Mouse (Mus musculus): Measurements from ENCODE around the gene Hoxa3. TPM values are rescaled to one million over a fixed set of nuclear protein-coding genes. Genes with fewer than 3 reads are reported as not detected.

Gene Hoxa3
- polyA plus RNA-seq, 1 experiment from 2014 or later: 13.9 TPM

DNA sequence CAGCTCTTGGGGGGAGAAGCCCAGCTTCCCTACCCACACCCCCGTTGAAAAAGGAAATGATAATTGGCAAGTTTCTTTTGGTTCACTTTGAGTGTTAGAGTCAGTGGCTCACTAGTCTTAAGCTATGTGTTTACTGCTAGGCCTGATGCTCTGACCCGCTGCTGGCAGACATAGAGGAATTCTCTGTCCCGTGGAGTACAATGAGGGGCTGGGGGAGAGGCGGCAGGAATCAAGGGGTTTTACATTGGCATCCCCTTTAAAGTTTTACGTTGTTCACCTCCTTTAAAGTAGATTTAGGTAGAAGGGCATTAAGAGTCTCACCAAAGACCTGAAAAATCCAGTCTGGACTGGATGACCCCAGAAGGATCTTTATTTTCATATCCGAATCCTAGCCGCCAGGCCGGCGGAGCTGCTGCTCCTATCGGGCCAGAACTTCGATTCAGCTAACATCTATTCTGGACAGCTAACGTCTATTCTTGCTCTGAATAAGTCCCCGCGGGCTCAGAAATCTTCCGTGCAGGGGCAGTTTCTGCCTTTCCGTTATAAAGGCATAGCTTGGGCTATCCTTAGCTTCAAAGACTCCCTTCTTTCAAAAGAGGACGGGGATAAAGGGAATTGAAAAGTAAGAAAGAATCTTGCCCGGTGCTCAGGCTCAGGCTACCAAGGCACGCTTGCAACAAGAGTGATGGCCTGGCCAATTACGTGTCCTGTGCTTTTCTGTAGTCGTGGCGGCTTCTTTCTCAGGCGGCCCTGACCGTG is 39.1 kb upstream of the Hoxa3 start:
- Histone ChIP-seq H3K4me2 (peak overlapping the region; percentile 22; the same call in 1 of the 2 replicates), H3K27ac (replicated peaks) (peak overlapping the region; percentile 33; the same call in 1 of the 2 replicates), H3K9ac (peak overlapping the region; percentile 17; the same call in 1 of the 2 replicates), H3K27me3 (peaks cover 92% of the 10 kb centered on the region), H3K9me3 (no peaks in the 10 kb centered on the region), H3K36me3 (no peaks in the 10 kb centered on the region), H3K4me1 (replicated peaks) (no peaks in the 10 kb centered on the region; the same call in none of the 2 replicates), H3K4me3 (peak overlapping the region; percentile 7)
- WGBS: 2% methylated on average over 24 of the region's 24 CpGs
- no peak for ATAC-seq (ENCODE audit: low read depth)

DNA sequence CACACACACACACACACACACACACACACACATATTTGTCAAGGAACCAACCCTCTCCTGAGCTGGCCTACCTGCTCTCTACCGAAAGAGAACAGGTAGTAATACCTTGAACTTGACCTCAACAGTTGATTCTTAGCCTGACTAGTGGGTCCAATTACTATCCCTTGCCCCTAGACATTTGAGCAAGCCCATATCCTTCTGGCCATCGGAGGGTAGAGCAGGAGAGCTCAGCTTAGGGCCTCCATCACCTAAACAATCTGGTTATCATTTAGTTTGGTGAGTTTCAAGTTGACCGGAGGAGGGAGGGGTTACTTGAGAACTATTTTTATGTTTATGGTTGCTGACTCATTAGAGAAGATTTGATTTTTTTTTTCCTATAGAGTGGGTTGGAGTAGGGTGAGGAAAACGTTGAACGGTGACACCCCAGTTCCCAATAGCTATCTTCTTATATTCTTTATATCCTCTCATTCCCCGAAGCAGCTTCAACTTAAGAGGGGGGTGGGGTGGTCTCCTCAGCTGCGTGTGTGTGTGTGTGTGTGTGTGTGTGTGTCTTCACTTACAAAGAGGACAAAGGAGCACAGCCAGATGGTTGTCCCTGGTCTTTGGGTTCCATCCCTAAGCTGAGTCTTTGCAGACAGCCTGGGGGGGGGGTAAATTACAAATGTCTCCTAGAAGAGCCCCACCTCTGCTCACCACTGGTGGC is 38.2 kb upstream of the Hoxa3 start:
- no peak for ATAC-seq (ENCODE audit: low read depth)
- Histone ChIP-seq H3K27me3 (peaks cover 94% of the 10 kb centered on the region), H3K4me1 (replicated peaks) (peaks cover 4% of the 10 kb centered on the region), H3K9me3 (no peaks in the 10 kb centered on the region), H3K9ac (no peak overlapping the region), H3K4me2 (0 out of 2 replicates have a peak overlapping the region, but pooled peaks have one; percentile 22), H3K4me3 (no peak overlapping the region), H3K36me3 (no peaks in the 10 kb centered on the region), H3K27ac (replicated peaks) (no peak overlapping the region)
- WGBS: 7% methylated on average over 7 of the region's 7 CpGs

DNA sequence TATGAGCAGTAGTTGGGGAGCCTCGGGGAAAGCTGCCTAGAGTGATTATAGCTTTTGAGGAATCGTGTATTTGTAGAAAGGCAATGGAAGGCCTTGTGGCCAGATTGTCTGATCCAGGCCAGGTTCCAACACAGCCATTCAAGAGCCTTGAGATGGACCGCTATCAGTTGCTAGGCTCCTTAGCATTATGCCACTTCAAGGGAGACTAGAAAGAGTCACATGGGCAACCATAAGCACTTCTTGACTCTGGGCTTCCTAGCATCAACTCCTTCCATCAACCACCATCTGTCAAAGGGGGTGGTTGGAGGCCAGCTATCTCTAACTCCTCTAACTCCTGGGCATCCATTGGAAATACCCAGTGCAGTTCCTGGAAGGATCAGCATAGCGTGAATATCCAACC is 36.7 kb upstream of the Hoxa3 start:
- peak overlapping the region; percentile 25 for H3K4me3 ChIP-seq
- no peaks in the 10 kb centered on the region for H3K36me3 ChIP-seq
- peak overlapping the region; percentile 42 for H3K4me2 ChIP-seq
- H3K27me3 ChIP-seq: peaks cover 96% of the 10 kb centered on the region
- H3K9ac ChIP-seq: 0 out of 2 replicates have a peak overlapping the region, but pooled peaks have one; percentile 55
- H3K27ac ChIP-seq (replicated peaks): peak overlapping the region; percentile 69; the same call in 1 of the 2 replicates
- H3K9me3 ChIP-seq: no peaks in the 10 kb centered on the region
- ATAC-seq (ENCODE audit: low read depth): no peak
- WGBS: 2% methylated on average over 4 of the region's 4 CpGs
- peaks cover 4% of the 10 kb centered on the region for H3K4me1 ChIP-seq (replicated peaks)

DNA sequence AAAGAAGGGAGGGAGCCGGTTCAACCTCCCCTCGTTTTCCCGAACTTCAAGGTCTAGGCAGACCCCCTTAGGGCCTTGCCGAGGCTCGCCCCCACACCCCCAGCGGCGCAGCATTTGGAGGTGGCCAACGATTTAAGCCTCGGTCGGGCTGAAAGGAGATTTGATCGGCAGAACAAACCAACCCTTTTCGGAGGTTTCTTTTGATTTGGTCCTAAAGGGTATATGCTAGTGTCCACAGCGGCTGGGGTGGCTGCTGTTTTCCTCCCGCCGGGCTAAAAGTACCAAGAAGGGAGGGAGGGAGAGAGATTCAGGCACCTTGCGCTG is 36.2 kb upstream of the Hoxa3 start:
- Histone ChIP-seq H3K4me1 (replicated peaks) (peaks cover 4% of the 10 kb centered on the region), H3K9me3 (no peaks in the 10 kb centered on the region), H3K9ac (peak overlapping the region; percentile 55), H3K27me3 (peaks cover 97% of the 10 kb centered on the region), H3K4me2 (peak overlapping the region; percentile 42), H3K27ac (replicated peaks) (peak overlapping the region; percentile 69; the same call in 1 of the 2 replicates), H3K36me3 (no peaks in the 10 kb centered on the region), H3K4me3 (peak overlapping the region; percentile 25)
- 2% methylated on average over 16 of the region's 16 CpGs for WGBS
- ATAC-seq (ENCODE audit: low read depth): no peak

DNA sequence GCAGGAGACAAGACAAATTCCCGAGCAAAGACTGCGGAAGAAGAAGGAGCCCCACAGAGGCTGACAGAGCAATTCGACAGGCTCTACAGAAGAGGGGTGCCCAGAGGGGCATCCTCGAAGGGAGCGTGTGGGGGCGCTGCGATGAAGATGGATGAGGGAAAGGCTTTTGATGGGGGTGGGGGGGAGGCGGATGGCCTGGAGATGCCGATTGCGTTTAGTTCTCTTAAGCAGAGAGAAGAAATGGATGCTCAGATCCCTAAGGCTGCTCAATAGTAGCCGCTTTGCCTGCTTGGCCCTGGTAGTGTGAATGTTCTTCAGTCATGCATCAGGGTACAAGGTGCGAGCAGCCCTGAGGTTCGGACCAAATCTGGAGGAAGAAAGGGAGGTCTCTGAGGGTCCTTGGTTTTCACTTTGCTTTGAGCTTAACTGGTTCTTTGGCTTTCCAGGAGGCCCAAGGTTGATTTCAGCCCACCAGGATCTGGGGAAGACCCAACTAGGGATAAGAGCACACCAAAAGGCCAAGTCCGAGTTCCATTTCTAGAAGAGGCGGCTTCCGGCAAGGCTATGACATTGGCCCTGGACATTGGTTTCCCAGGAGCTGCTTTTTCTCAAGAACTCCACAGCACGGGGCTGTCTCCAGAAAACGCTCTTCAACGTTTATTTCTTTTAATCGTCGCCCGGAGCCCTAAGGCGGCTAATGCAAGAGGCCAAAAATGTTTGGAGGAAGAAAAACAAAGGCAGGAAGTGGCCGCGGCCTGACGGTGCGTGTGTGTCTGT is 35.7 kb upstream of the Hoxa3 start:
- peak overlapping the region; percentile 42 for H3K4me2 ChIP-seq
- H3K27ac ChIP-seq (replicated peaks): peak overlapping the region; percentile 69
- peaks cover 97% of the 10 kb centered on the region for H3K27me3 ChIP-seq

DNA sequence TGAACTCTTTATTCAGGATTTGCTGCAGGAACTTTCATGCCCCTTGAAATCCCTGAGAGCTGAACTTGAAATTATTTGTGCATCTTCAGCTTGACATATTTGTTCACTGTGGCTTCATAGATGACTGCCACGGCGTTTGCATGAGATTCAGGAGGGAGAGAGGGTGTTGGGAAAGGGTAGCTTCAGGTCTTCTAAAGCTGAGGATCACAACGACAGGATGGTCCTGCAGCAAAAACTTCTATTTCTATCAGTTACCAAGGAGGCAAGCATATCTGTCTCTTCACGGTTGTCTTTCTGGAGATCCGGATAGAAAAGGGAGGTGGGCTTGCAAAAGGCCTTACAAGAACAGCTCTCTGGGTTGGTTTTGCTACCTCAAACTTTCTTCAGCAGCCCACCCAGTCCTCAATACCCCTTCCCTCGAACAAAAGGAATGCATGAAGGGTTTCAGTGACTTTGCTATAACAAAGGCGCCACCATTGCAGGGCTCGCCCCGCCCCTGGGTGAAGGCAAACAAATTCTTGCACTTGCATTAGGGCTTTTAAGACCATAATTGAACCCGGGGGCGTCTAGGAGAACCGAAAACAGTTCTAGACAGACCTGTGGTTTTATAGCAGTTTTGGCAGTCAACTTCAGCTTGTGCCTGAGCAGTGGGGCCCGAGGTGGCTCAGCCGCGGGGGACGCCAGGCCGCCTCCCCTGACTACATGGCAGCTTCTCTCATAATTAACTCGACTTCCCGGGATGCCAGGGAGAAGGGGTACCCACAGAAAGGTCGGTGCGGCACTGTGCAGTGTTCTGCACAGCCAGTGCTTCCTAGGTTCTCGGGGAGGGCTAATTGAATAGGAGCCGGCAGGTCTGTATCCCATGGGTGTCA is 34.9 kb upstream of the Hoxa3 start:
- Histone ChIP-seq H3K9me3 (no peaks in the 10 kb centered on the region), H3K9ac (peak overlapping the region; percentile 55), H3K4me2 (peak overlapping the region; percentile 42), H3K27me3 (peaks cover 98% of the 10 kb centered on the region), H3K4me1 (replicated peaks) (peaks cover 4% of the 10 kb centered on the region), H3K27ac (replicated peaks) (peak overlapping the region; percentile 69), H3K36me3 (no peaks in the 10 kb centered on the region), H3K4me3 (peak overlapping the region; percentile 25)
- ATAC-seq (ENCODE audit: low read depth): no peak
- WGBS: 1% methylated on average over 23 of the region's 23 CpGs

More for the DNA sequence above, 35.7 kb upstream of the Hoxa3 start:
- 1% methylated on average over 27 of the region's 27 CpGs for WGBS
- Histone ChIP-seq H3K4me3 (peak overlapping the region; percentile 25), H3K4me1 (replicated peaks) (peaks cover 4% of the 10 kb centered on the region), H3K9me3 (no peaks in the 10 kb centered on the region), H3K36me3 (no peaks in the 10 kb centered on the region), H3K9ac (peak overlapping the region; percentile 55)
- no peak for ATAC-seq (ENCODE audit: low read depth)

DNA sequence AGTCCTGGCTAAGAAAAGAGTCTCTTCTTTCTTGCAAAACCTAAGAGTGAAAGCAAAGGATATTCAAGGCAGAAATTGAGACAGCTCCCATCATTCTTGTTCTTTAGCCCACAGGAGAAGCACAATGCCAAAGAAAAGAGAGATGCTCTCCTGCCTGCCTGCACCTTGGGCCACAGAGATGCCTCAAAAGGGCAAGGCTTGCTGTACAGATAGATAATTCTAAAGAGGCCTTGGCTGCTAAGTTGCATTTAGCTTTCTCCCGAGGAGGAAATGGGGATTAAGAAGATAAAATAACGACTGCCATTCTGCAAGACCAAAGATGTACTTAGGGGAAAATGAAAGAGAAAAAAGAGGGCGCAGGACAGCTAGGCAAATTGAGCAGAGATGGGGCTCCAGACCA is 33.8 kb upstream of the Hoxa3 start:
- ATAC-seq (ENCODE audit: low read depth): no peak
- peak overlapping the region; percentile 78; the same call in 1 of the 2 replicates for H3K27ac ChIP-seq (replicated peaks)
- peaks cover 98% of the 10 kb centered on the region for H3K27me3 ChIP-seq
- no peaks in the 10 kb centered on the region for H3K36me3 ChIP-seq
- peak overlapping the region; percentile 38 for H3K4me3 ChIP-seq
- 5% methylated on average over 3 of the region's 3 CpGs for WGBS
- peak overlapping the region; percentile 71 for H3K9ac ChIP-seq
- no peaks in the 10 kb centered on the region for H3K9me3 ChIP-seq
- peaks cover 4% of the 10 kb centered on the region for H3K4me1 ChIP-seq (replicated peaks)
- peak overlapping the region; percentile 49 for H3K4me2 ChIP-seq

DNA sequence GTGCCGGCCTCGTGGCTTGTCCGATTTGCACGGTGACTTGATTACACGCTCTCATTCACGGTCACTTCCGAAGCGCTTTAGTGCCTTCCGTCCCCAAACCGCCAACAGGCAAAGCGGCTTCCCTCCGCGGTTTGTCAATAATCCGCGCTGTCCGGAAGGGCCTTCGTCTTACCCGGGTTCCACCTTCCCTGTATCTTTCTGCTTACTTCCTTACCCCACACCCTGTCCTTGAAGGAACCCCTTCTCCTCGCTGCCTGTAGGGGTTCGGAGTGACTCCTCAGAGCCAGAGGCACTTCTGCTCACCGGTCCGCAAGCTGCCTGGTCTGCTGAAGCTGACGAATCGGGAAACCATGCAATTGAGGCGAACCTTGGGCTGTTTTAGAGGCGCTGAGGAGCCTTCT is 33.3 kb upstream of the Hoxa3 start:
- Histone ChIP-seq H3K4me2 (peak overlapping the region; percentile 49), H3K36me3 (no peaks in the 10 kb centered on the region), H3K4me1 (replicated peaks) (peaks cover 4% of the 10 kb centered on the region), H3K9me3 (no peaks in the 10 kb centered on the region), H3K27ac (replicated peaks) (peak overlapping the region; percentile 78), H3K4me3 (peak overlapping the region; percentile 38), H3K9ac (peak overlapping the region; percentile 71), H3K27me3 (peaks cover 98% of the 10 kb centered on the region)
- ATAC-seq (ENCODE audit: low read depth): no peak
- under 1% methylated on average over 26 of the region's 26 CpGs for WGBS

DNA sequence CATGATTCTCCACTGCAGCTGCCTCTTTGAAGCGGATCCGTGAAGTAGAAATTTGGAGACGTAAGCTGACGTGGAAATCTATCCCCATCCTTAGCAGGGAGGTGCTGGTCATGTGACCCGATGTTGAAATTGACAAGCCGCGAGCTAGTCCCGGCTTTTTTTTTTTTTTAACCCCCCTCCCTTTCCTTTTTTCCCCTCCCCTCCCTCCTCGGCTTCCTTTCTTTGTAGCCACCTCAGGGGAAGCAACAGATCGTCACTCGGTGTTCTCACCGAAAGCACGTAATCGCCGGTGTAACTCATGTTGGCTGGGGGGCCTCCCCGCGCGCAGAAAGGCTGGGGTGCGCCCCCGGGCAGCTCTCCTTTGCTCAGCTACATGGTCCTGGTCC is 32.6 kb upstream of the Hoxa3 start, which contains the start of gene Hoxa11:
Gene Hoxa11 (minus strand): TSS at position 54 of the 386 bp plus-strand sequence.
- 1% methylated on average over 20 of the region's 20 CpGs for WGBS
- Histone ChIP-seq H3K9me3 (no peaks in the 10 kb centered on the region), H3K27ac (replicated peaks) (peak within 1 kb of the TSS; percentile 78)

DNA sequence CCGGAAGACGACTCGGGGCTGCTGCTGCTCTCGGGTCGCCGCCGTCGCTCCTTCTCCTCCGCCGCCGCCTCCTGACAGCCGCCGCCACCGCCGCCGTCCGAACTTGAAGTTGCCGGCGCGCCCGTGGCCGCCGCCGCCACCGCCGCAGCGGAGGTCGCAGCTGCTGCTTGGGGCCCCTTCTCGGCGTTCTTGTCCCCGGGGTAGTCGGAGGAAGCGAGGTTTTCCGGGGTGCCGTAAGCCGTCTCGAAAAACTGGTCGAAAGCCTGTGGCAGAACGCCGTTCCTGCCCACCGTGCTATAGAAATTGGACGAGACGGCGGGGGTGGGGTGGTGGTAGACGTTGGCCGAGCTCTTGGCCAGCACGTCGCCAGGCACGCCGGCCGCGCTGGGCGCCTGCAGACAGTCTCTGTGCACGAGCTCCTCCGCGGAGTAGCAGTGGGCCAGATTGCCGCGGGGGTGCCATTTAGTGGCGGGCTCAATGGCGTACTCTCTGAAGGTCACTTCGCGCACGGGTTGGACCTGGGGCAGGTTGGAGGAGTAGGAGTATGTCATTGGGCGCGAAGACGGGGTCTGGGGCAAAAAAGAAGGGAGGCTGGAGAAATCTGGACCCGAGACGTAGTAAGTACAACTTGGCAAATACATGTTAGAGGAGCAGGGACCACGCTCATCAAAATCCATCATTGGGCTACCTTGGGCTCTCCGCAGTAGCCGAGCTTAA is 32.1 kb upstream of the Hoxa3 start:
- Histone ChIP-seq H3K36me3 (no peaks in the 10 kb centered on the region), H3K27ac (replicated peaks) (peak overlapping the region; percentile 78), H3K27me3 (peaks cover 98% of the 10 kb centered on the region), H3K9ac (peak overlapping the region; percentile 71), H3K9me3 (no peaks in the 10 kb centered on the region), H3K4me2 (peak overlapping the region; percentile 49), H3K4me3 (peak overlapping the region; percentile 38), H3K4me1 (replicated peaks) (peaks cover 14% of the 10 kb centered on the region)
- ATAC-seq (ENCODE audit: low read depth): no peak
- under 1% methylated on average over 71 of the region's 71 CpGs for WGBS

More for the DNA sequence above, 32.6 kb upstream of the Hoxa3 start, which contains the start of gene Hoxa11:
- peaks cover 98% of the 10 kb centered on the region for H3K27me3 ChIP-seq
- H3K4me2 ChIP-seq: peak within 1 kb of the TSS; percentile 49
- H3K36me3 ChIP-seq: no peaks in the 10 kb centered on the region
- H3K4me3 ChIP-seq: peak within 1 kb of the TSS; percentile 38
- peak within 1 kb of the TSS; percentile 71 for H3K9ac ChIP-seq
- H3K4me1 ChIP-seq (replicated peaks): peaks cover 11% of the 10 kb centered on the region
- ATAC-seq (ENCODE audit: low read depth): no peak
